Mouse (Mus musculus): ENCODE measurements around the gene Fanci.

The Fanci gene

GRCm38 (mm10) chr7:79391883-79392649 lies at the start of gene Fanci:
Gene Fanci, plus strand, starts transcription at chr7:79391929.
- DNase-seq (ENCODE audit: low spot score in 2 of 2), result peak; percentile 88 to 96

DNA sequence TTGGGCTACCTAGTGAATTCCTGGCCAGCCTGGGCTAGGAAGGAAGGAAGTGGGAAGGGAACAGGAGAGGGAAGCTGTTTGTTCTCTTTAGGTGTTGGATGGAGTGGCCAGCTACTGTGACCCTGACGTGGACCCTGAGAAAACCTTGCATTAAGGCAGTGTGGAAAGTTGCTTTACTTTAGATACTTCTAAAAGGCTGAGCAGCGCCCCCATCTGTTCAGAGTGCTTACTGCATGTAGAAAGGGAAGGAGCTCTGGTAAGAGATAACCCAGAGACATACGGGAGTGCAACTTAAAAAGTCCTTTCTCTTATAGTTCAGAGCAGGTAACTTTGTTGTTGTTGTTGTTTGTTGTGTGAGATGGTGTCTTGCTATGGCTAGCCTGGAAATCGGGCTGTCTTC lies 45.8 kb upstream of the Fanci start:
- peak in 1 of 2 experiments; percentile 76 for DNase-seq (ENCODE audit: low spot score in 2 of 2)

DNA sequence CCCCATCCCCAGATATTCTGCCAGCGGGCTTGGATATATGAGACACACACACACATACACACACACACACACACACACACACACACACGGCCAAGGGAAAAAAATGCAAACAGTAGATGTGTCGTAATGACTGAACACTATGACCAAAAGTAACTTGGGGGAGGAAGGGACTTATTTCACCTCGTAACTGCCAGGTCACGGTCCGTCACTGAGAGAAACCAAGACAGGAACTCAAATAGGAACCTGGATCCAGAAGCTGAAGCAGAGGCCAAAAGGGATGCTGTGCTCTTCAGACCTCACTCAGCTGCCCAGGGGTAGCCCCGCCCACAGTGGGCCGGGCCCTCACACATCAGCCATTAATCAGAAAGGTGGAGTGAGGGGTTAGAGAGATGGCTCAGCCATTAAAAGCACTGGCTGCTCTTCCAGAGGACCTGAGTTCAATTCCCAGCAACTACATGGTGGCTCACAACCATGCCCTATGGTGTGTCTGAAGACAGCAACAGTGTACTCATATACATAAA lies 45.1 kb upstream of the Fanci start:
- no peak for DNase-seq (ENCODE audit: low spot score in 2 of 2)

GRCm38 (mm10) chr7:79347108-79347813 lies 44.5 kb upstream of the Fanci start:
- no peak for DNase-seq (ENCODE audit: low spot score in 2 of 2)

- DNase-seq (ENCODE audit: low spot score in 2 of 2), result no peak
These were observed 42.9 kb upstream of the Fanci start for GRCm38 (mm10) chr7:79348816-79349215.

- peak; percentile 47 to 72 for DNase-seq (ENCODE audit: low spot score in 2 of 2)
These were observed 41.9 kb upstream of the Fanci start for GRCm38 (mm10) chr7:79349738-79350386.

GRCm38 (mm10) chr7:79358350-79359182 lies 33.2 kb upstream of the Fanci start:
- DNase-seq (ENCODE audit: low spot score in 2 of 2), result no peak

- DNase-seq (ENCODE audit: low spot score in 2 of 2), result no peak
These were observed 32.6 kb upstream of the Fanci start for GRCm38 (mm10) chr7:79359183-79359435.

DNA sequence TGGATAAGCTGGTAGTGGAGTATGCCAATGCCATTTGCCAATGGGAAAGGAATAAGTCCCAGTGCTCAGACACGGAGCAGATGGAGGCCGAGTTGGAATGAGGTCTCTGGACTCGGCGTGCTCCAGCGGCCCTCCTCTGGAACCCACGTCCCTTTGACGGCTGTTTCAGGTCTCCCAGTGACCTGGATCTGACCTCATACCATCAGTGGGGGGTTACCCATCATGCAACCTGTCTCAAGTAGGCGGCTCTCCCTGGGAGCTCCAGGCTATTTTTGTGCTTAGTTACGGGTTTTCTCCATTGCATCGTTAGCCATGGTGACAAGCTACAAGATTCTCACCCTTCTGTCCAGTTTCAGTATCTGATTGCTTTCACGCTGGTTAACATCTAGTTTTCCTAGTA lies 31.7 kb upstream of the Fanci start:
- DNase-seq (ENCODE audit: low spot score in 2 of 2), result no peak

DNA sequence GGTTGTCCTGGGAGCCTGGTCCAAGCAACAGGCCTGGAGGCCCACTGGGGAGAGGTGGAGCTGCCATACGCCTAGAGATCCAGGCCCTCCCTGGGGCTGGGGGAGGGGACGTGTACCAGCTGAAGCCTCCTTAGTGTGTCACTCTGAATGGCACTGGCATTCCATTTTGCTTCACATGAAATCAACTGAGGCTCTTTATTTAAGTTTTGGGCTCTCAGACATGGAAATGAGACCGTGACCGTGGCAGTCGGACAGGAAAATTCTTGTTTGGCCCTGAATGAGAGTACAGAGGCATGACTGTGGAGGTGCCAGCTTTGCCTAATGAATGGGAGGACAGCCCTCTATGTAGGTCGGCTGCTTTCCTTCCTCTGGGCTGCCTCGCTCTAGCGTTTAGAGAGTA lies 29.5 kb upstream of the Fanci start:
- no peak for DNase-seq (ENCODE audit: low spot score in 2 of 2)

DNA sequence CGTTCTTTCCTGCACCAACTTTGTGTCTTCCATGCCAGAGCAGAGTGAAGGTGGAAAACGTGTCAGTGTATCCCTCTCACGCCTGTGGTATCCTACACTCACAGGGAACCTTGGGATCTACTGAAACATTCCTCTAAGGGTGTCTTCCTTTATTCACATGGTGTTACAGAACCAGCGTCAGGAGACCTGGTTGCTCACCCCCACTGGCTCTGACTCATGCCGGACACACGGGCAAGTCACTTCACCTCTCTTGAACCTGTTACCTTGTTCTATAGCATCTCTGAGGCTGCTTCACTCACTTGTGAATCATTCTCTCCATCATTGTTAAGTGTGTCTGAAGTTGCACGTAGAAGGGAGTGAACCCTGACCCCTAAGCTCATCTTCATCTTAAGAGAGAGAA lies 28.9 kb upstream of the Fanci start:
- no peak for DNase-seq (ENCODE audit: low spot score in 2 of 2)

- DNase-seq (ENCODE audit: low spot score in 2 of 2), result no peak
These were observed 28.2 kb upstream of the Fanci start for GRCm38 (mm10) chr7:79363370-79364043.

GRCm38 (mm10) chr7:79368664-79369063 lies 23.1 kb upstream of the Fanci start:
- DNase-seq (ENCODE audit: low spot score in 2 of 2), result no peak

- no peak for DNase-seq (ENCODE audit: low spot score in 2 of 2)
These were observed 22.3 kb upstream of the Fanci start for GRCm38 (mm10) chr7:79369416-79369815.

DNA sequence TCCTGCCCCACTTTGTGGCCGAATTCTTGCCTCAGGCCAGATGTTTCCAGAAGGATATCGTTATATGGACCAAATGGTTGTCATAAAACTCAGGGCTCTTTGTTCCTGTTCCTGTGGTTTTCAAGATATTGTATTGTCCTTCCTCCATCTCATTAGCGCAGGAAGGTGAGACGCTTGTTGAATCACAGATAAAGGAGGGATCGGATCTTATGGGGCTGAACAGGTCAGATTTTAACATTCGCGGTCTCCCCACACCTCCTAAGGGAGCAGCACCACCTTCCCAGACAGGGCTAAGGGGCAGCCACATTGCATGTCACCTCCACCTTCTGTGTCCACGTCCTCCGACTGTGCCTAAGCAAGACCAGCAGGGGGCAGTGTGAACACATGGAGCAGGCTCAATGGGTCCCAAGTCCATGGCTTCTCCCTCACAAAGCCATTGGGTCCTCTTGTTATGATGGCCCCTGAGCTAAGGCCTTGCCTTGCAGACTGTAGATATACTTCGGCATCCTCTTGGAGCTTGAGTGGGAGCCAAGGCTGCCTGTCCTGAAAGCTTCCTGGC lies 20.3 kb upstream of the Fanci start:
- peak; percentile 57 to 74 for DNase-seq (ENCODE audit: low spot score in 2 of 2)

- no peak for DNase-seq (ENCODE audit: low spot score in 2 of 2)
These were observed 17.7 kb upstream of the Fanci start for GRCm38 (mm10) chr7:79374017-79374416.

DNA sequence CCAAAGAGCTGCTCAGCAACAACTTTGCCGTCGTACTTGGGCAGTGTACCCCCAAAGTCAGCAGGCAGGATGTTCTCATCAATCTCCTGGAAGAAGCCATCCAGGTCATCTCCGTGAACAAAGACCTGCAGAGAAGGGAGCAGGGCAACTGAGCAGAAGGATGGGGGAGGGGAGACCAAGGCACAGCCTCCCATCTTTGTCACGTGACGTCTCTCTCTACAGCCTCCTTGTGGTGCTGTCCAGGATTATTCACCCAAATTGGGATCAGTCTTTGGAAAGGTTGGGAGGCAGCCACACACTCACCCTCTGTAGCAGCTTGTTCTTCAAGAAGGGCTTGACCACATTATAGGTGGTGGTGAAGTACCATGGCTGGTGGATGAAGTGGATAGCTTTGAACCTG lies 16.1 kb upstream of the Fanci start:
- no peak for DNase-seq (ENCODE audit: low spot score in 2 of 2)

GRCm38 (mm10) chr7:79376516-79377275 lies 15.0 kb upstream of the Fanci start:
- DNase-seq (ENCODE audit: low spot score in 2 of 2), result no peak

DNA sequence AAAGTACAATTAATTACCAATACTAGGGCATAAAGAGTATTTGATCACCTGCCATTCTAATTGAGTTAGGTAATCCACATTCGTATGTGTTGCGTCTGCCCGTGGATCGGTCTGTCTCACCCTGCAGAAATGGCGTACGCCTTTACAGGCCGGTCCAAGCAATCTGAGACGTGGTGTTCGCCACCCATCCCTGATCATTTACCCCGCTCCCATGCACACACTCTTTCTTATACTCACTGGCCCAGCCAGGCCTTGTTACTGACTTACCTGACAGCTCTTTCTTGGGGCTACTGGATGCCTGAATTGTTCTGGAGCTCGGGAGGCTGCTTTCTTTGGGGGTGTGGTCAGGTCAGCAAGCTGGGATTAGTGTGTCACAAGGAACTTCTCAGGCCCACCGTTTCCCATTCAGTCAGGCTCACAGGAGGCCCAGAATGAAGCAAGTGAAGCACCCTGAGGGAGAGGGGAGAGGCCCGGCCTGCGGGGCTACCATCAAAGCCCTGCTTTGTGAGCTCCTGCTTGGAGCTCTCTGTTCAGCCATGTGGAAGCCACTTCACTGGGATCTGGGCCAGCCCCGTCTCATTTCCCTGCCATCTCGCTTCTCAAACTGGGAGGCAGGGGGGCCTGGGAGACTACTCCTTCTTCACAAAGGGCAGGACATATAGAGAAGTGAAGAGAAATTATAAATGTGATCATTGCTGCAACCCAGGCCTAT lies 5.2 kb upstream of the Fanci start, which contains the start of gene Rlbp1:
Gene Rlbp1, minus strand, starts transcription at position 627 of the 712 bp plus-strand sequence.
- DNase-seq (ENCODE audit: low spot score in 2 of 2), result no peak
